ENCODE assay signal across 19 mouse cellular contexts in the genomic region with DNA sequence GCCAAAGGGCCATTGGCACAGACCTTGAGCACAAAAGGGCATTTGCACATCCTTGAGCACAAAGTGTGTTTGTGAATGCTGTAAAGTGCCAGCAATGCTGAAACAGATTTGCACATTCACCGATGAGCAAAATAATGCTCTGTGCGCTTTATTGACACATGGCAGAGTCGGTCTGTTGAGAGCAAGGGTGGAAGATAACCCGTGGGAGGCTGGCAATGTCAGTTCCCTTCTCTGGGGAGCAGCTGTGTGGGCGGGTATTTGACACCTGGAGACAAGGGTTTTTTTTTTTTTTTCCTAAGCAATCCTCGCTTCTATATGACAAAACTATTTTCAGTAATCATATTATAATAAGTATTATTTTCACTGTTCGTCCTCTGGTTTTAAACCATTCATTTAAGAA. TPM values are rescaled to one million over a fixed set of nuclear protein-coding genes. Genes with fewer than 3 reads are reported as not detected.
A peak's percentile ranks its signal among the peaks of the same experiment; 100 is the strongest.
DNase-seq lines count a peak whose midpoint lies in the region; ATAC-seq and TF ChIP-seq lines count a peak whose summit lies in the region.
"Had no signal": no experiment of that assay in that cellular context is flagged by ENCODE, and none has a peak within 500 bp of the region (broad histone marks: within the 10 kb centered on the region; RNA-seq: fewer than 3 reads in every experiment).

No protein-coding gene starts in this region.

- no peaks in the 10 kb centered on the region for H3K36me3 ChIP-seq in forebrain, embryonic 14.5 days (ENCODE audit: control insufficient read depth, insufficient read depth, low read length)
- no peaks in the 10 kb centered on the region for H3K36me3 ChIP-seq in forebrain, postnatal 0 days (ENCODE audit: insufficient read depth)
- H3K36me3 ChIP-seq: embryonic facial prominence, embryonic 12.5 days; forebrain, embryonic 12.5 days; heart, embryonic 10.5 days; hindbrain, embryonic 12.5 days had no signal

- no peaks in the 10 kb centered on the region for H3K9me3 ChIP-seq in forebrain, embryonic 14.5 days (replicated peaks; ENCODE audit: control insufficient read depth, low read length)
- H3K9me3 ChIP-seq in forebrain, postnatal 0 days (ENCODE audit: low read length) = no peaks in the 10 kb centered on the region
- H3K9me3 ChIP-seq: embryonic facial prominence, embryonic 12.5 days; forebrain, embryonic 12.5 days; heart, embryonic 10.5 days; hindbrain, embryonic 12.5 days had no signal

- H3K4me2 ChIP-seq in forebrain, embryonic 14.5 days (ENCODE audit: low read length) = no peak overlapping the region
- H3K4me2 ChIP-seq in forebrain, postnatal 0 days (ENCODE audit: low read depth) = no peak overlapping the region
- H3K4me2 ChIP-seq: embryonic facial prominence, embryonic 12.5 days; forebrain, embryonic 12.5 days; hindbrain, embryonic 12.5 days had no signal

- no peak for ATAC-seq in forebrain, embryonic 14.5 days
- ATAC-seq in forebrain, postnatal 0 days = no peak
- ATAC-seq: hindbrain, postnatal 0 days had no signal

- no peak overlapping the region for H3K4me3 ChIP-seq in forebrain, embryonic 14.5 days (ENCODE audit: low read depth, low read length)
- no peak overlapping the region for H3K4me3 ChIP-seq in forebrain, postnatal 0 days (ENCODE audit: low read depth, low read length)
- H3K4me3 ChIP-seq in layer of hippocampus, adult 2 months = no peak overlapping the region
- H3K4me3 ChIP-seq: embryonic facial prominence, embryonic 12.5 days; forebrain, embryonic 12.5 days; heart, embryonic 10.5 days; hindbrain, embryonic 12.5 days had no signal

- no peak overlapping the region for H3K27ac ChIP-seq in forebrain, embryonic 14.5 days (ENCODE audit: low read depth, low read length)
- H3K27ac ChIP-seq in forebrain, postnatal 0 days (ENCODE audit: low read depth, low read length) = no peak overlapping the region
- H3K27ac ChIP-seq in layer of hippocampus, adult 2 months = peak overlapping the region; percentile 53; the same call in 1 of the 2 replicates
- H3K27ac ChIP-seq: embryonic facial prominence, embryonic 12.5 days; forebrain, embryonic 12.5 days; heart, embryonic 10.5 days; hindbrain, embryonic 12.5 days; hindbrain, postnatal 0 days had no signal

- no peaks in the 10 kb centered on the region for H3K4me1 ChIP-seq in forebrain, embryonic 14.5 days (ENCODE audit: control insufficient read depth, insufficient read depth, low read length)
- no peaks in the 10 kb centered on the region for H3K4me1 ChIP-seq in forebrain, postnatal 0 days (ENCODE audit: insufficient read depth)
- H3K4me1 ChIP-seq: embryonic facial prominence, embryonic 12.5 days; forebrain, embryonic 12.5 days; heart, embryonic 10.5 days; hindbrain, embryonic 12.5 days had no signal

- no peak overlapping the region for H3K9ac ChIP-seq in forebrain, embryonic 14.5 days (ENCODE audit: low read length)
- no peak overlapping the region for H3K9ac ChIP-seq in forebrain, postnatal 0 days
- H3K9ac ChIP-seq: embryonic facial prominence, embryonic 12.5 days; forebrain, embryonic 12.5 days; hindbrain, embryonic 12.5 days had no signal

- WGBS in forebrain, embryonic 14.5 days = 73% methylated on average over 7 of the region's 7 CpGs
- 55% methylated on average over 7 of the region's 7 CpGs for WGBS in forebrain, postnatal 0 days

- DNase-seq in forebrain, embryonic 14.5 days (ENCODE audit: low spot score) = peak; percentile 4
- no peak for DNase-seq in forebrain, postnatal 0 days
- no peak for DNase-seq in layer of hippocampus, adult 2 months (ENCODE audit: low spot score in 2 of 2)
- DNase-seq in layer of hippocampus, postnatal 25 days (ENCODE audit: extremely low spot score in 1 of 2, low spot score in 1 of 2) = no peak
- peak; percentile 21 for DNase-seq in right cerebral cortex, adult 18-20 months
- DNase-seq in right cerebral cortex, postnatal 4 days = no peak
- no peak for DNase-seq in embryo, embryonic 11 days
- DNase-seq: adrenal gland, adult 2 months; adrenal gland, postnatal 25 days; cerebellum, adult 2 months; cerebellum, postnatal 10 days; heart, adult 18-20 months; heart, postnatal 10 days; heart, postnatal 4 days had no signal

- TF ChIP-seq CTCF in forebrain, postnatal 0 days (IDR thresholded peaks at IDR 0.05; ENCODE audit: low read depth) = no peak
- TF ChIP-seq CTCF in layer of hippocampus, adult 2 months (conservative IDR thresholded peaks at IDR 0.05) = no peak

- no peaks in the 10 kb centered on the region for H3K27me3 ChIP-seq in forebrain, embryonic 14.5 days (replicated peaks; ENCODE audit: control insufficient read depth, insufficient read depth, low read length)
- H3K27me3 ChIP-seq in forebrain, postnatal 0 days (ENCODE audit: insufficient read depth, low read length) = no peaks in the 10 kb centered on the region
- H3K27me3 ChIP-seq: embryonic facial prominence, embryonic 12.5 days; forebrain, embryonic 12.5 days; hindbrain, embryonic 12.5 days had no signal

RNA-seq across cellular contexts. Expression of a gene that starts 22.7 kb away (rescaled TPM):
- 3.0 and 4.3 TPM in 2 replicates for polyA plus RNA-seq in forebrain, embryonic 14.5 days (2014; fragmentation: Nextera tagmentation; extraction: Ambion mirVana)
- 16.9 and 18.1 TPM in 2 replicates for total RNA-seq in forebrain, postnatal 0 days (2014; rRNA removed)
- 3.8 and 4.1 TPM in 2 replicates for polyA plus RNA-seq in forebrain, postnatal 0 days (2015; fragmentation: Nextera tagmentation; extraction: Ambion mirVana)
- total RNA-seq in layer of hippocampus, adult 2 months (2021) = 10 to 100 TPM; 71.3 to 76.9 TPM
- total RNA-seq in layer of hippocampus, postnatal 25 days (2021) = 10 to 100 TPM; 46.2 to 62.5 TPM

Comparison
In these comparisons a context has a peak if more than half of its experiments do, and no peak if none do; other contexts are left out.
1. DNase-seq: peak in forebrain, embryonic 14.5 days (single experiment) and right cerebral cortex, adult 18-20 months (single experiment); none in forebrain, postnatal 0 days (single experiment), layer of hippocampus, adult 2 months (0 of 2), layer of hippocampus, postnatal 25 days (0 of 2), right cerebral cortex, postnatal 4 days (single experiment) and embryo, embryonic 11 days (single experiment).